Mouse (Mus musculus) thymus, adult 2 months (tissue): ENCODE results near the gene Camk2n1.

Source experiments
- CTCF ChIP-seq: fragments of 200-500 bp; IDR thresholded peaks from 2 replicates; pipeline ENCODE4 v1.5.1; 2012; ENCODE audit warnings: mild to moderate bottlenecking, control low read depth, low read length, moderate library complexity, borderline replicate concordance; ENCODE audit not compliant: control insufficient read depth, poor library complexity, insufficient read depth; ENCODE audit errors: extremely low read depth
- POLR2A ChIP-seq: fragments of 200-500 bp; IDR thresholded peaks from 2 replicates; pipeline ENCODE4 v1.6.1; 2012; ENCODE audit warnings: mild to moderate bottlenecking, low read length, control low read depth, moderate library complexity; ENCODE audit not compliant: control insufficient read depth, poor library complexity, insufficient read depth; ENCODE audit errors: extremely low read depth

GRCm38 (mm10) chr4:138426778-138427705 lies 27.1 kb upstream of the Camk2n1 start:
- no peak for TF ChIP-seq CTCF
- TF ChIP-seq POLR2A, result no peak
